Mouse (Mus musculus): Measurements from ENCODE around the gene Gm17374.
A peak's percentile ranks its signal among the peaks of the same experiment; 100 is the strongest.
"Not testable (repeated sequence)": the region's sequence is repeated elsewhere in the genome, so short reads cannot be mapped to it uniquely, and the experiment has no call there.

Gm17374 gene

GRCm38 (mm10) chr2:140151743-140152142, at the start of gene Gm17374:
TSS of gene Gm17374 (plus strand) at chr2:140152043.
- DNase-seq = not testable (repeated sequence)

- DNase-seq = no peak
Observed at GRCm38 (mm10) chr2:140104951-140105350, 46.9 kb upstream of the Gm17374 start.

GRCm38 (mm10) chr2:140107641-140108040, 44.2 kb upstream of the Gm17374 start:
- DNase-seq = no peak

GRCm38 (mm10) chr2:140108945-140109344, 42.9 kb upstream of the Gm17374 start:
- DNase-seq = no peak

- no peak for DNase-seq
Observed at GRCm38 (mm10) chr2:140113851-140114250, 38.0 kb upstream of the Gm17374 start.

GRCm38 (mm10) chr2:140125516-140125915, 26.3 kb upstream of the Gm17374 start:
- DNase-seq = no peak

- DNase-seq = no peak
Observed at GRCm38 (mm10) chr2:140159186-140159730, 7.4 kb downstream of the Gm17374 start.

- DNase-seq = no peak
Observed at GRCm38 (mm10) chr2:140163351-140163854, 11.6 kb downstream of the Gm17374 start.

GRCm38 (mm10) chr2:140169057-140169456, 17.2 kb downstream of the Gm17374 start:
- no peak for DNase-seq

- peak; percentile 96 to 99 for DNase-seq
Observed at GRCm38 (mm10) chr2:140170127-140170802, 18.4 kb downstream of the Gm17374 start, which contains the start of the genes Esf1 and Ndufaf5. TSS of gene Esf1 (minus strand) at chr2:140170564. TSS of gene Ndufaf5 (plus strand) at chr2:140170649.

- DNase-seq = peak in 1 of 2 experiments; percentile 1
Observed at GRCm38 (mm10) chr2:140170803-140171553, 19.1 kb downstream of the Gm17374 start.

GRCm38 (mm10) chr2:140185685-140186210, 33.9 kb downstream of the Gm17374 start:
- not testable (repeated sequence) for DNase-seq

- DNase-seq = no peak
Observed at GRCm38 (mm10) chr2:140200713-140201112, 48.9 kb downstream of the Gm17374 start.

- no peak for DNase-seq
Observed at GRCm38 (mm10) chr2:140202573-140202972, 50.7 kb downstream of the Gm17374 start.

Data from kidney, adult 8-10 months (tissue).